Mouse (Mus musculus) adipose tissue, adult 10 weeks (tissue): Measurements from ENCODE around the gene Itprid1. TPM values are rescaled to one million over a fixed set of nuclear protein-coding genes. Genes with fewer than 3 reads are reported as not detected.

Experiments used
- polyA plus RNA-seq: library from polyadenylated mRNA; stranded (reverse); fragments of 350-450 nt; fragmentation: Illumina TruSeq; extraction: RNeasy Lipid Tissue Mini Kit (QIAGEN cat#74804); gene quantifications from one replicate; pipeline ENCODE4 v1.2.3, GENCODE M21; 2014; ENCODE audit warnings: low read depth, low replicate concordance

Itprid1 gene
- 0.50 TPM for polyA plus RNA-seq

GRCm38 (mm10) chr6:55836650-55837320, at the start of gene Itprid1:
TSS of gene Itprid1 (plus strand) at chr6:55836895.

GRCm38 (mm10) chr6:56017291-56017994, 180.7 kb downstream of the Itprid1 start, which contains the start of gene Ppp1r17:
TSS of gene Ppp1r17 (plus strand) at chr6:56017497.

Other genes starting within 250 kb of the Itprid1 start
- gene Neurod6, start 155.6 kb upstream of the Itprid1 start, polyA plus RNA-seq: not detected
- gene Ppp1r17, start 180.6 kb downstream of the Itprid1 start, polyA plus RNA-seq: not detected